Mouse (Mus musculus) left cerebral cortex, adult 11 months (tissue): ENCODE measurements at regions not wholly inside any gene's neighbourhood (a gene's known extent, or its start where the extent isn't known, plus 50 kb on each side); places are given as distances from the start of the nearest gene placed in this dataset.

Source experiments
- DNase-seq: peaks from one replicate; pipeline ENCODE4 v3.0.0; 2022; ENCODE audit warnings: low spot score

- DNase-seq: no peak
Measured at GRCm38 (mm10) chr4:5379215-5379614, 586.1 kb upstream of the Impad1 start.

- DNase-seq: no peak
Measured at GRCm38 (mm10) chr4:5358274-5358673, 565.1 kb upstream of the Impad1 start.

GRCm38 (mm10) chr4:5346226-5346625 is 553.1 kb upstream of the Impad1 start:
- DNase-seq: no peak

- no peak for DNase-seq
Measured at GRCm38 (mm10) chr4:5344739-5345138, 551.6 kb upstream of the Impad1 start.

- DNase-seq: no peak
Measured at GRCm38 (mm10) chr4:5344311-5344710, 551.2 kb upstream of the Impad1 start.

GRCm38 (mm10) chr4:5337158-5337896 is 544.2 kb upstream of the Impad1 start:
- DNase-seq: no peak

GRCm38 (mm10) chr4:5335030-5335429 is 541.9 kb upstream of the Impad1 start:
- DNase-seq: peak; percentile 4

- DNase-seq: no peak
Measured at GRCm38 (mm10) chr4:5328497-5329194, 535.5 kb upstream of the Impad1 start.

- DNase-seq: peak; percentile 39
Measured at GRCm38 (mm10) chr4:5327171-5327661, 534.1 kb upstream of the Impad1 start.

GRCm38 (mm10) chr4:5301461-5301860 is 508.3 kb upstream of the Impad1 start:
- DNase-seq: no peak

GRCm38 (mm10) chr4:5301017-5301416 is 507.9 kb upstream of the Impad1 start:
- no peak for DNase-seq

GRCm38 (mm10) chr4:5299208-5299607 is 506.1 kb upstream of the Impad1 start:
- DNase-seq: no peak

- no peak for DNase-seq
Measured at GRCm38 (mm10) chr4:5294030-5294429, 500.9 kb upstream of the Impad1 start.

GRCm38 (mm10) chr4:5276113-5276512 is 483.0 kb upstream of the Impad1 start:
- DNase-seq: no peak
